21 mouse cellular contexts compared by ENCODE assay signal in the genomic region with DNA sequence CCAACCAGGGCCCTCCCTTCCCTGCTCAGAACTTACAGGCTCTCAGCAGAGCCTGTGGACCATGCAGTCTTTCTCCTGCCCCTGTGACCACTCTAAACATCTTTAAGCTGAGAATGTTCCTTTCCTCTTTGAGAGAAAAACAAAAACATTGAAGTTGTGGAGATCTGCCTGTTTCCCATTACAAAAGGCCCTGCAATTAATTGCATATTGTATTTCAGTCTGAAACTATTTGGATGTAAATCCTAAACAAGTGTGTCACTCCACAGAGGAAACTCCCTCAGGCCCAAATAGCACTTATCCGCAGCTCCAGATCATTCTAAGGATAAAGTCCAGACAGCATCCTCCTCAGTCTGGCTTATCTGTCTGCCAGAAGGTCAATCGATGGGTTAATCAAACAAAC. TPM values are rescaled to one million over a fixed set of nuclear protein-coding genes. Genes with fewer than 3 reads are reported as not detected.
DNase-seq lines count a peak whose midpoint lies in the region; ATAC-seq and TF ChIP-seq lines count a peak whose summit lies in the region.
"Had no signal": no experiment of that assay in that cellular context is flagged by ENCODE, and none has a peak within 500 bp of the region (broad histone marks: within the 10 kb centered on the region; RNA-seq: fewer than 3 reads in every experiment).

No protein-coding gene starts in this region.

- ATAC-seq in embryonic facial prominence, embryonic 12.5 days (ENCODE audit: insufficient number of reproducible peaks, insufficient read depth, low FRiP score, low TSS enrichment): no peak
- no peak for ATAC-seq in kidney, postnatal 0 days (replicated peaks; ENCODE audit: low FRiP score, low read depth)
- ATAC-seq: activated CD4-positive, CD25-positive, alpha-beta regulatory T cell, adult 4 months; CD4-positive, CD25-positive, alpha-beta regulatory T cell, adult 4 months; forebrain, embryonic 14.5 days; intestine, embryonic 16.5 days had no signal

- no peaks in the 10 kb centered on the region for H3K27me3 ChIP-seq in embryonic facial prominence, embryonic 12.5 days
- H3K27me3 ChIP-seq in embryonic facial prominence, embryonic 10.5 days (replicated peaks; ENCODE audit: low read depth, poor library complexity, severe bottlenecking): no peaks in the 10 kb centered on the region
- H3K27me3 ChIP-seq in kidney, postnatal 0 days (ENCODE audit: insufficient read depth, low read length): no peaks in the 10 kb centered on the region
- H3K27me3 ChIP-seq: heart, embryonic 15.5 days; hindbrain, embryonic 15.5 days had no signal

- H3K9ac ChIP-seq in embryonic facial prominence, embryonic 12.5 days: no peak overlapping the region
- H3K9ac ChIP-seq in kidney, postnatal 0 days (ENCODE audit: low read depth, low read length): no peak overlapping the region
- H3K9ac ChIP-seq: heart, embryonic 15.5 days; hindbrain, embryonic 15.5 days had no signal

- H3K4me2 ChIP-seq in embryonic facial prominence, embryonic 12.5 days (replicated peaks): no peak overlapping the region
- H3K4me2 ChIP-seq in kidney, postnatal 0 days (ENCODE audit: low read length): no peak overlapping the region
- H3K4me2 ChIP-seq: heart, embryonic 11.5 days; heart, embryonic 15.5 days; hindbrain, embryonic 15.5 days had no signal

- no peaks in the 10 kb centered on the region for H3K9me3 ChIP-seq in embryonic facial prominence, embryonic 12.5 days
- no peaks in the 10 kb centered on the region for H3K9me3 ChIP-seq in embryonic facial prominence, embryonic 10.5 days
- H3K9me3 ChIP-seq in kidney, postnatal 0 days (replicated peaks; ENCODE audit: low read length): no peaks in the 10 kb centered on the region
- H3K9me3 ChIP-seq: heart, embryonic 15.5 days; hindbrain, embryonic 15.5 days had no signal

- no peak for TF ChIP-seq CTCF in kidney, postnatal 0 days (IDR thresholded peaks at IDR 0.05; ENCODE audit: low read depth)

- H3K36me3 ChIP-seq in embryonic facial prominence, embryonic 12.5 days: peaks cover 16% of the 10 kb centered on the region
- H3K36me3 ChIP-seq in embryonic facial prominence, embryonic 10.5 days (replicated peaks): peaks cover 54% of the 10 kb centered on the region
- no peaks in the 10 kb centered on the region for H3K36me3 ChIP-seq in kidney, postnatal 0 days (ENCODE audit: insufficient read depth, low read length)
- H3K36me3 ChIP-seq: heart, embryonic 15.5 days had no signal

- peaks cover 15% of the 10 kb centered on the region; the same call in 1 of the 2 replicates for H3K4me1 ChIP-seq in embryonic facial prominence, embryonic 12.5 days
- peaks cover 26% of the 10 kb centered on the region for H3K4me1 ChIP-seq in embryonic facial prominence, embryonic 10.5 days
- H3K4me1 ChIP-seq in kidney, postnatal 0 days (replicated peaks; ENCODE audit: insufficient read depth, low read length): 0 out of 2 replicates have a peak, but pooled peaks cover 4% of the 10 kb centered on the region

- intact Hi-C loops in heart, postnatal 14 days (cut with DNase I): no loop called here

- 0 out of 2 replicates have a peak overlapping the region, but pooled peaks have one; percentile 19 for H3K27ac ChIP-seq in embryonic facial prominence, embryonic 12.5 days
- no peak overlapping the region for H3K27ac ChIP-seq in embryonic facial prominence, embryonic 10.5 days (replicated peaks)
- H3K27ac ChIP-seq in kidney, postnatal 0 days: no peak overlapping the region
- H3K27ac ChIP-seq: heart, embryonic 15.5 days; hindbrain, embryonic 15.5 days had no signal

- no peak overlapping the region for H3K4me3 ChIP-seq in embryonic facial prominence, embryonic 12.5 days
- no peak overlapping the region for H3K4me3 ChIP-seq in embryonic facial prominence, embryonic 10.5 days
- H3K4me3 ChIP-seq in kidney, postnatal 0 days (replicated peaks; ENCODE audit: low read depth, low read length): no peak overlapping the region
- H3K4me3 ChIP-seq: heart, embryonic 15.5 days; hindbrain, embryonic 15.5 days had no signal

- WGBS in embryonic facial prominence, embryonic 12.5 days: 54% methylated on average over 2 of the region's 2 CpGs
- WGBS in embryonic facial prominence, embryonic 10.5 days: 70% methylated on average over 2 of the region's 2 CpGs
- 45% methylated on average over 2 of the region's 2 CpGs for WGBS in kidney, postnatal 0 days

- no peak for DNase-seq in embryonic facial prominence, embryonic 10.5 days (ENCODE audit: low spot score)
- peak; percentile 54 for DNase-seq in kidney, postnatal 0 days (ENCODE audit: low spot score)
- no peak for DNase-seq in kidney, postnatal 4 days
- DNase-seq in ZHBTc4 (ENCODE audit: low read depth, low spot score): peak; percentile 72
- no peak for DNase-seq in right cerebral cortex, postnatal 14 days
- no peak for DNase-seq in heart, postnatal 14 days
- DNase-seq: adrenal gland, postnatal 14 days; B cell, adult 2 months; cerebellum, adult 11-12 months; cerebellum, adult 9-10 months; cerebellum, postnatal 36 days; gastrocnemius, postnatal 36 days; heart, adult 18-20 months had no signal

RNA-seq across cellular contexts. Expression of gene Pstpip1, which starts 16.9 kb away (rescaled TPM):
- polyA plus RNA-seq in embryonic facial prominence, embryonic 12.5 days (2016; fragmentation: Nextera tagmentation; extraction: Ambion mirVana): 0.88 and 0.89 TPM in 2 replicates
- polyA plus RNA-seq in embryonic facial prominence, embryonic 10.5 days (2016; fragmentation: Nextera tagmentation; extraction: Ambion mirVana): 0.49 and 1.00 TPM in 2 replicates
- 1.1 and 1.3 TPM in 2 replicates for polyA plus RNA-seq in kidney, postnatal 0 days (2015; fragmentation: Nextera tagmentation; extraction: Ambion mirVana)
- total RNA-seq in heart, postnatal 14 days (2021): 1 to 10 TPM; 1.1 to 3.2 TPM

RNA-seq across cellular contexts. Expression of gene Rcn2, which starts 31.2 kb away (rescaled TPM):
- 308 and 319 TPM in 2 replicates for polyA plus RNA-seq in embryonic facial prominence, embryonic 12.5 days (2016; fragmentation: Nextera tagmentation; extraction: Ambion mirVana)
- polyA plus RNA-seq in embryonic facial prominence, embryonic 10.5 days (2016; fragmentation: Nextera tagmentation; extraction: Ambion mirVana): 275 and 285 TPM in 2 replicates
- 230 and 240 TPM in 2 replicates for polyA plus RNA-seq in kidney, postnatal 0 days (2015; fragmentation: Nextera tagmentation; extraction: Ambion mirVana)
- 10 to 100 TPM; 25.1 to 27.1 TPM for total RNA-seq in heart, postnatal 14 days (2021)

Comparison
In these comparisons a context has a peak if more than half of its experiments do, and no peak if none do; other contexts are left out.
1. DNase-seq: peak in kidney, postnatal 0 days (single experiment) and ZHBTc4 (single experiment); none in embryonic facial prominence, embryonic 10.5 days (single experiment), kidney, postnatal 4 days (0 of 2), right cerebral cortex, postnatal 14 days (single experiment) and heart, postnatal 14 days (0 of 2).